Mouse (Mus musculus): ENCODE data around the gene Scgb1b30.

- TF ChIP-seq CTCF (IDR thresholded peaks at IDR 0.05; ENCODE audit: low read depth) (no peak), EP300 (IDR thresholded peaks at IDR 0.05; ENCODE audit: low read depth) (no peak)
Observed at GRCm38 (mm10) chr7:34133117-34133762, 38.0 kb downstream of the Scgb1b30 start, which contains the start of gene Wtip.
